Mouse (Mus musculus) megakaryocyte progenitor cell, adult 5-6 weeks (primary cell): ENCODE data around the gene Pitx2. TPM values are rescaled to one million over a fixed set of nuclear protein-coding genes. Genes with fewer than 3 reads are reported as not detected.
A peak's percentile ranks its signal among the peaks of the same experiment; 100 is the strongest.

ENCODE experiments used
- ATAC-seq: replicated peaks from 2 replicates; pipeline ENCODE4 v1.8.0; 2016; ENCODE audit warnings: mild to moderate bottlenecking, moderate TSS enrichment, inconsistent platforms; ENCODE audit not compliant: poor library complexity
- total RNA-seq, 2 experiments: library from RNA; stranded (forward) in 1 of 2; stranded (reverse) in 1 of 2; fragments of 157-497, 149-512 nt in 1 of 2; fragments of 200-1000 nt in 1 of 2; gene quantifications; 2 replicates each; pipeline versions ENCODE4 v1.2.3 to v1.2.4; 2015 to 2017

The Pitx2 gene
- total RNA-seq, 2 experiments from 2014 or later: 0.30 TPM; not detected in 1

DNA sequence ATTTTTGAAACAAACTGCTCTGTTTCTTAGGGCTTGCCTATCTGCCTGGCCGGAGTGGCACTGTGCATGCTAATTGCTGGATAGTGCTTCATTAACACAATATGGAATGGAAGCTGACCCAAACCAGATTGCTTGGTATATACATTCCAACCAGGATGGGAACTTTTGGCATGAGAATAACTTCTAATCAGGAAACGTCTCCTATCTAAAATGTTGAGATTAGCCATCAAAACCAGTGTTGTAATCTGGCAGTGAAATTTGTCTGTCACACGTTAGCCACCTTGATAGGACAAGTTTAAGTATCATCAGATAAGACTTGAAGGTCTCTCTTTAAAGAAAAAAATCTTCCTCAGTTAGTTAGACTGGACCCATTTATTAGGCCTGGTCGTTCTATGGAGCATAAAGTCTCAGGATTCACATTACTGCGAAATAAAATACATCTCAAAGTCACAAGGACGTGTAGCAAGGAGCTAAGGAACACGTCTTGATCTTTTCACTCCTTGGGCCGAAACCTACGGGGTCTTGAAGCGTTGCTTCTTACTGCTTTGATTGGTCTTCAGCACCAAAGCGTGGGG is 2.1 kb downstream of the Pitx2 start:
- no peak for ATAC-seq

- no peak for ATAC-seq
These were observed 3.4 kb downstream of the Pitx2 start for GRCm38 (mm10) chr3:129202871-129203740.

- no peak for ATAC-seq
These were observed 4.2 kb downstream of the Pitx2 start for GRCm38 (mm10) chr3:129203761-129204440.

GRCm38 (mm10) chr3:129204441-129205313 is 5.0 kb downstream of the Pitx2 start:
- ATAC-seq: peak; percentile 97

GRCm38 (mm10) chr3:129205481-129206175 is 6.0 kb downstream of the Pitx2 start:
- ATAC-seq: no peak

- no peak for ATAC-seq
These were observed 7.1 kb downstream of the Pitx2 start for GRCm38 (mm10) chr3:129206776-129207175.

GRCm38 (mm10) chr3:129207231-129208030 is 7.8 kb downstream of the Pitx2 start:
- no peak for ATAC-seq

DNA sequence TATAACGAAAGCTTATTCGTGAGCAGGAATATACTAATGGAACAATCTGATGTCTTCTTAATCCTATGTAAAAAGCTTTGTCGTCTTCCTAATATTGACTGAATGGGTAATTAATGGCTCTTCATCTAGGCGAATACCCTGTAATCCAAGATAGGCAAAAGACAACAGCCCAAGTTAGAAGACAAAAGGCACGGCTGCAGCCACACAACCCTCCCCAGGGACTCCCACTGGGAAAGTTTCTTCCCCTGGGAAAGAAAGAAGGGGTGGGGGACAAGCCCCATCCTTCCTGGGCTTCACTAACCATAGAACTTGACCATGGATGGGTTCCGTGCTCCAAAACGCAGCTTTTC is 8.3 kb downstream of the Pitx2 start:
- ATAC-seq: no peak

DNA sequence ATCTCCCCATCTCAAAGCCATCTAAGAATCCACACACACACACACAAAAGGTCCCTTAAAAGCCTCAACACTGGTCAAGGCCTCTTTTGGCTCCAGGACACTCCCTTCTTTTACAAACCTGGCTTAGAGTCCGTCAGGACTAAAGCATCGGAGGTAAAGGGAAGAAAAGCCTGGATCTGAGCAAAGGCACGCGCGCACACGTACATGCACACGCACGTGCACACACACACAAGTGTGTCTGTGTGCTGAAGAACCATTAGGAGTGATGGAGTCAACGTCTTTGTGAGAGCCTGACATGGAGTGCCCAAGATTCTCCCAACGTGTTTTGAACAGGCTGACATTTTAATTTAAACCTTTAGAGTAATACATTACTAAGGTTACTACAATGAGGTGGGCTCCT is 8.7 kb downstream of the Pitx2 start:
- ATAC-seq: no peak

DNA sequence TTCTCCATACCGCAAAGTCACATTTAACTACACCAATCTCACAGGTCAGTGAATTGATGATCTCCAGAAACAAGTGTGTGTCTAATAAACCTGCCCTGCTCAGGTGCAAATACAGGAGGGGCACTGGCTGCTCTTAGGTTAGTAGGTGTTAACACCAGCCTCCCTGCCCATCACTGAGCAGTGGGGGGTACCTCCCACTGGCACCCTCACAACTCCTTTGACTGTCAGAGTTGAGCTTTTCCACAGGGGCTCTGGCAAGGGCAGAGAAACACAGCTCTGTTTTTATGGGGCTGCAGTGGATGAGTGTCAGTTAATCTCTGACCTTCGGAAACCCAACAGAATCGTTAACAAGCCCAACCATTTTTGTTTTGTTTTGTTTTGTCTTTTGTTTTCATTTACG is 9.6 kb downstream of the Pitx2 start:
- no peak for ATAC-seq

DNA sequence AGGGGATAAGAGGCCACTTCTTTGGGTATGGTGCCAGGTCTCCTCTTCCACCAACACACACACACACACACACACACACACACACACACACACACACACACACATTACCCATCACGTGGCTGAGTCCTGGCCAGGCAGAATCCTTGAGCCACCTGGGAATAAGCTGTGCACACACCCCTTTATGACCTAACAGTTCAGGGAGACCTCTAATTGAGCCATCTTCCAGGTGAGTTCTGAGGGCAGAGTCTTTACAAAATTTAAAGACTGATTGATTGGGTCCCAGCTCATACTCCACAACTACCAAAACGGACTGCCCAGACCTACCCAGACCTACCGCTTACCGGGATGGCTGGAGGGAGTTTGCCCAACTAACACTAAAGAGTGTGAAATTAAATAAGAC is 10.1 kb downstream of the Pitx2 start:
- ATAC-seq: no peak

GRCm38 (mm10) chr3:129212038-129212645 is 12.5 kb downstream of the Pitx2 start:
- no peak for ATAC-seq

- no peak for ATAC-seq
These were observed 13.1 kb downstream of the Pitx2 start for GRCm38 (mm10) chr3:129212807-129213206.

- ATAC-seq: peak; percentile 84
These were observed 14.0 kb downstream of the Pitx2 start for GRCm38 (mm10) chr3:129213633-129214145.

GRCm38 (mm10) chr3:129214146-129214665 is 14.5 kb downstream of the Pitx2 start:
- ATAC-seq: 0 out of 2 replicates have a peak, but pooled peaks have one; percentile 5

DNA sequence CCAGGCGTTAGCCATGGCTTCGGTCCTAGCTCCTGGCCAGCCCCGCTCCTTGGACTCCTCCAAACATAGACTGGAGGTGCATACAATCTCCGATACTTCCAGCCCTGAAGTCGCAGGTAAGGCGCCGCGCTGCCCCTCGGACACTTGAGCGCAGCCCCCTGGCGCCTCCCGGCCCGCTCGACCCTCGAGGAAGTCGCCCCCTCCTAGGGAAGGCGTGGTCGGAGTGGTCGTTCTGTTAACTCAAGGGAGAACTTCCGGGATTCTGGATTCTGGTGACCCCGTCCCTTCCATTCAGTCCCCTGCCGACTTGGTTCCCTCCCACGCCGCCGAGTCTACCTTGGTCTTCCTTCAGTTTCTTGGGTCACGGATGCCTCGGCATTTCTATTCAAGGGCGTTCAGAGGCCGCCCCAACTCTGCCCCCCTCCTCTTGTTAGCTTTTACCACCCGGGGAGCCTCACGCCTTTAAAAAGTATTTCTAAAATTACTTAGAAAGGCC is 15.0 kb downstream of the Pitx2 start:
- no peak for ATAC-seq

GRCm38 (mm10) chr3:129215241-129215750 is 15.6 kb downstream of the Pitx2 start:
- ATAC-seq: no peak

DNA sequence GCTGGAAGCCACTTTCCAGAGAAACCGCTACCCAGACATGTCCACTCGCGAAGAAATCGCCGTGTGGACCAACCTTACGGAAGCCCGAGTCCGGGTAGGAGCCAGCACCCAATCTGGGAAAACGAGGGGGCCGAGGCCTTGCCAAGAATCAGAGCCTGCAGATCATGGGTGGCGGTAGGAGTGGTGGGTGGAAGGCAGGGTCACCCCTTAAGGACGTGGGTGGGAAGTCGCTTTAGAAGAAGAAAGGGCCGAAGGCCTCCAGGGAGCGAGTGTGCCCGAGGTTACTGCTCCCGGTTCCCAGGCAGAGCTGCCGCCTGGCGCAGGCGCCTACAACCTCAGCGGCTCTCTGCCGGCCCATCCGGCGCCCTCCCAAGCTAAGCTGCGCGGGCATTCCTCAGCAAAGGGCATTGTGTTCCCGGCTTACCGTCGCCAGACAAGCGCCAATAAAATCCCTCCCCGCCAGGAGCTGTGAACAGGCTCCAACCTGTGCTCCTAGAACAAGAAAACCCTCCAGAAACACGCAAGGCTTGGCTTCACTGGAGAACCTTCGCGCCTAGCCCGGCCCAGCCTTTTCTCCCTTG is 16.2 kb downstream of the Pitx2 start:
- no peak for ATAC-seq
